Mouse (Mus musculus) lung, postnatal 10 days (tissue): ENCODE data around the gene Kcnd3.
A peak's percentile ranks its signal among the peaks of the same experiment; 100 is the strongest.

Experiments used
- DNase-seq: peaks from one replicate; pipeline ENCODE4 v3.0.0; 2021

Kcnd3 gene

GRCm38 (mm10) chr3:105451627-105452555, at the start of gene Kcnd3:
Gene Kcnd3 (plus strand): TSS chr3:105452330.
- DNase-seq: peak; percentile 19

GRCm38 (mm10) chr3:105402676-105403075, 49.5 kb upstream of the Kcnd3 start:
- DNase-seq: no peak

- DNase-seq: no peak
These were observed 48.6 kb upstream of the Kcnd3 start for GRCm38 (mm10) chr3:105403410-105404076.

- DNase-seq: peak; percentile 27
These were observed 48.1 kb upstream of the Kcnd3 start for GRCm38 (mm10) chr3:105404077-105404446.

- no peak for DNase-seq
These were observed 46.6 kb upstream of the Kcnd3 start for GRCm38 (mm10) chr3:105405516-105405915.

- DNase-seq: peak; percentile 21
These were observed 46.1 kb upstream of the Kcnd3 start for GRCm38 (mm10) chr3:105406036-105406435.

- no peak for DNase-seq
These were observed 43.9 kb upstream of the Kcnd3 start for GRCm38 (mm10) chr3:105408211-105408610.

- DNase-seq: no peak
These were observed 41.3 kb upstream of the Kcnd3 start for GRCm38 (mm10) chr3:105410810-105411209.

GRCm38 (mm10) chr3:105411776-105412175, 40.4 kb upstream of the Kcnd3 start:
- DNase-seq: no peak

GRCm38 (mm10) chr3:105412229-105412628, 39.9 kb upstream of the Kcnd3 start:
- no peak for DNase-seq

GRCm38 (mm10) chr3:105412681-105413080, 39.4 kb upstream of the Kcnd3 start:
- no peak for DNase-seq

GRCm38 (mm10) chr3:105418441-105418840, 33.7 kb upstream of the Kcnd3 start:
- DNase-seq: no peak

GRCm38 (mm10) chr3:105422391-105422790, 29.7 kb upstream of the Kcnd3 start:
- no peak for DNase-seq

GRCm38 (mm10) chr3:105423427-105423826, 28.7 kb upstream of the Kcnd3 start:
- peak; percentile 35 for DNase-seq

- no peak for DNase-seq
These were observed 23.5 kb upstream of the Kcnd3 start for GRCm38 (mm10) chr3:105428586-105428985.

- no peak for DNase-seq
These were observed 15.7 kb upstream of the Kcnd3 start for GRCm38 (mm10) chr3:105436383-105436782.

- DNase-seq: no peak
These were observed 15.2 kb upstream of the Kcnd3 start for GRCm38 (mm10) chr3:105436971-105437370.

GRCm38 (mm10) chr3:105440873-105441495, 11.1 kb upstream of the Kcnd3 start:
- DNase-seq: no peak

GRCm38 (mm10) chr3:105450641-105451470, 1.3 kb upstream of the Kcnd3 start:
- peak; percentile 14 for DNase-seq

GRCm38 (mm10) chr3:105452556-105453213, 555 bp downstream of the Kcnd3 start:
- peak; percentile 10 for DNase-seq

- no peak for DNase-seq
These were observed 1.3 kb downstream of the Kcnd3 start for GRCm38 (mm10) chr3:105453214-105453950.
